Comparison of ENCODE assay signal across 13 mouse cellular contexts in genomic region chr10:67131709-67132108, GRCm38 (mm10).
"Had no signal": no experiment of that assay in that cellular context is flagged by ENCODE, and none has a peak within 500 bp of the region (broad histone marks: within the 10 kb centered on the region; RNA-seq: fewer than 3 reads in every experiment).

No protein-coding gene starts in this region.

- H3K27ac ChIP-seq: limb, embryonic 15.5 days; liver, embryonic 14.5 days; midbrain, embryonic 12.5 days had no signal

- DNase-seq: kidney, adult 8-10 months; kidney, postnatal 25 days; lung, adult 18-20 months; right cerebral cortex, adult 18-20 months; right cerebral cortex, postnatal 25 days; thymus, adult 18-20 months; thymus, postnatal 14 days had no signal

- H3K9ac ChIP-seq: limb, embryonic 15.5 days; liver, embryonic 14.5 days; midbrain, embryonic 12.5 days had no signal

- H3K27me3 ChIP-seq: limb, embryonic 15.5 days; midbrain, embryonic 12.5 days had no signal

- ATAC-seq: intestine, postnatal 0 days; midbrain, embryonic 16.5 days had no signal

- H3K9me3 ChIP-seq: limb, embryonic 15.5 days; megakaryocyte, embryonic 14.5 days; midbrain, embryonic 12.5 days had no signal

- H3K4me2 ChIP-seq: limb, embryonic 15.5 days; midbrain, embryonic 12.5 days had no signal

- H3K4me3 ChIP-seq: limb, embryonic 15.5 days; megakaryocyte, embryonic 14.5 days; midbrain, embryonic 12.5 days had no signal

- H3K36me3 ChIP-seq: limb, embryonic 15.5 days; midbrain, embryonic 12.5 days had no signal
